Mouse (Mus musculus) ES-Bruce4 (cell line): Measurements from ENCODE around the gene Nr1h3.

Experiments used
- EP300 ChIP-seq: IDR thresholded peaks from 2 replicates; pipeline ENCODE4 v1.6.1; 2011; ENCODE audit warnings: low read depth, low read length; ENCODE audit not compliant: insufficient read depth
- POLR2A ChIP-seq: IDR thresholded peaks from one replicate; pipeline ENCODE4 v1.8.1; 2011; ENCODE audit warnings: low read length; ENCODE audit not compliant: insufficient read depth

DNA sequence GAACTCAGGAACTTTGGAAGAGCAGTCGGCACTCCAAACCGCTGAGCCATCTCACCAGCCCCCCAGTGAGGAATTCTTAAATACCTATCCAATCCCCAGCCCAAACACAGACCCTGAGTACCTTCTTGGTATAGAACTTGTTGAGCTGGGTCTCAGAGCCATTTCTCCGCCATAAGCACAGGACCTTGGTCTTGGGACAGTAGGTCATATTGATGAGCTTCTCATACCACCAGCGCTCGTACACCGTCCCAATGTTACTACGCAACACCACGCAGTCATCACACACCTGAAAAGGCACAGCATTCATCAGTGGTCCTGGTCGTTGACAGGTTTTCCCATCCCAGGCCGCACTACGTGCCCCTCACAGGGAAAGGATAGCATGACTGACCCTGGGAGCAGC lies 59.2 kb downstream of the Nr1h3 start:
- TF ChIP-seq EP300 = no peak
- no peak for TF ChIP-seq POLR2A
